Mouse (Mus musculus): Measurements from ENCODE around the gene Elf4. TPM values are rescaled to one million over a fixed set of nuclear protein-coding genes. Genes with fewer than 3 reads are reported as not detected.

Gene Elf4
- polyA plus RNA-seq, 1 experiment from 2014 or later = 1.9 TPM

DNA sequence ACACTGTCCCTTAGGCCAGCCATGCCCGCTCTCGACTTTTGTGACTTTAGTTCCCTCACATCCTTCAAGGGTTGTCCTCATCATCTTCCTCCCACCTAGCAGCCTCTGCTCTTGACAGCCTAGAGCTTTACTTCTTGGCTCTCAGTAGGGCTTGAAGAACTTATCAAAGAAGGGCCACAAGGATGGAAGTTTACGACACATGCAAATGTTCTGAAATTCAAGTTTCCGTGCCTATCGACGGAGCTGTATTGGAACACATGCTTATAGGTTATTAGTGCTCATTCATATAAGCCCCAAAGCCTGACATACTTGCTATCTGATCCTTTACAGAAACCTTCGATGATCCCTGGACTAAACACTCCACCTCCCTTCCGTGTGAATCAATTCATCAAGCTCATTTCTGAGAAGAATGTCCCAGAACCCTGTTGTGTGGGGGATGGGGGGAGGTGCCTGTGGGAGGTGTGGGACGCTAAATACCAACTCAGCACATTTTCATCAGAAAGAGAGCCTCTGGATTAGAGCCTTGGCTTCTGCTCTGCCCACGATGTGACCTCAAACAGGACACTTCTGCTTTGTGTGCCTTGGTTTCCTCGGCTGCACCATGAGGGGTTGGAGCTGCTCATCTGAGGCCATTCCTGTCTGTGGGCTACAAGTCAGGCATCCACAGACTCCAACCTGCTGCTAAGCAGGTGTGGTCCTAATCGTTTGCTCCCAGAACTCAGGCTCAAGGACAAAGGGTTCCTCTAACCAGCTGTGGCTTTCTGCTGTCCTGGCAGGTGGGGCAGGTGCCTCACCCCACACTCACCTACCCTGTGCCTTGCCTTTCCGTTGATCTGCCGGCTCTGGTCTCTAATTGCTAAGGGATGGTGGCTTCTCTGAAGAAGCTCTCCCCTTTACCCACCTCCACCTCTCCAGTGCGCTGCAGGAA, 30.1 kb downstream of the Elf4 start:
- H3K36me3 ChIP-seq (ENCODE audit: control insufficient read depth, insufficient read depth, low read length) = no peaks in the 10 kb centered on the region
- ATAC-seq (ENCODE audit: low FRiP score) (no peak), DNase-seq (ENCODE audit: low spot score) (no peak)
- WGBS = 66% methylated on average over 15 of the region's 15 CpGs
- H3K4me3 ChIP-seq (ENCODE audit: low read depth, low read length) = no peak overlapping the region
- H3K27me3 ChIP-seq (ENCODE audit: control insufficient read depth, insufficient read depth, low read length) = no peaks in the 10 kb centered on the region
- no peaks in the 10 kb centered on the region for H3K4me1 ChIP-seq (replicated peaks; ENCODE audit: control insufficient read depth, insufficient read depth, low read length)
- no peak overlapping the region for H3K9ac ChIP-seq (ENCODE audit: low read depth, low read length)
- H3K9me3 ChIP-seq (ENCODE audit: control insufficient read depth, low read length) = no peaks in the 10 kb centered on the region
- no peak overlapping the region for H3K4me2 ChIP-seq (replicated peaks; ENCODE audit: low read depth, low read length)
- no peak overlapping the region for H3K27ac ChIP-seq (ENCODE audit: low read depth, low read length)

GRCm38 (mm10) chrX:48429538-48429937, 33.4 kb downstream of the Elf4 start:
- Histone ChIP-seq H3K27me3 (ENCODE audit: control insufficient read depth, insufficient read depth, low read length) (no peaks in the 10 kb centered on the region), H3K27ac (ENCODE audit: low read depth, low read length) (no peak overlapping the region), H3K9ac (ENCODE audit: low read depth, low read length) (no peak overlapping the region), H3K4me2 (replicated peaks; ENCODE audit: low read depth, low read length) (no peak overlapping the region), H3K4me3 (ENCODE audit: low read depth, low read length) (no peak overlapping the region), H3K36me3 (ENCODE audit: control insufficient read depth, insufficient read depth, low read length) (no peaks in the 10 kb centered on the region), H3K4me1 (replicated peaks; ENCODE audit: control insufficient read depth, insufficient read depth, low read length) (no peaks in the 10 kb centered on the region), H3K9me3 (ENCODE audit: control insufficient read depth, low read length) (no peaks in the 10 kb centered on the region)
- no peak for ATAC-seq (ENCODE audit: low FRiP score)
- no peak for DNase-seq (ENCODE audit: low spot score)
- WGBS = 36% methylated on average over 6 of the region's 6 CpGs

- H3K4me3 ChIP-seq (ENCODE audit: low read depth, low read length) = no peak overlapping the region
- H3K36me3 ChIP-seq (ENCODE audit: control insufficient read depth, insufficient read depth, low read length) = no peaks in the 10 kb centered on the region
- no peaks in the 10 kb centered on the region for H3K4me1 ChIP-seq (replicated peaks; ENCODE audit: control insufficient read depth, insufficient read depth, low read length)
- H3K27me3 ChIP-seq (ENCODE audit: control insufficient read depth, insufficient read depth, low read length) = no peaks in the 10 kb centered on the region
- DNase-seq (ENCODE audit: low spot score) (no peak), ATAC-seq (ENCODE audit: low FRiP score) (no peak)
- H3K27ac ChIP-seq (ENCODE audit: low read depth, low read length) = no peak overlapping the region
- H3K4me2 ChIP-seq (replicated peaks; ENCODE audit: low read depth, low read length) = no peak overlapping the region
- H3K9me3 ChIP-seq (ENCODE audit: control insufficient read depth, low read length) = no peaks in the 10 kb centered on the region
- no peak overlapping the region for H3K9ac ChIP-seq (ENCODE audit: low read depth, low read length)
Measured at GRCm38 (mm10) chrX:48429100-48429499, 33.8 kb downstream of the Elf4 start.

GRCm38 (mm10) chrX:48428642-48429041, 34.3 kb downstream of the Elf4 start:
- Histone ChIP-seq H3K4me1 (replicated peaks; ENCODE audit: control insufficient read depth, insufficient read depth, low read length) (no peaks in the 10 kb centered on the region), H3K4me2 (replicated peaks; ENCODE audit: low read depth, low read length) (no peak overlapping the region), H3K27ac (ENCODE audit: low read depth, low read length) (no peak overlapping the region), H3K4me3 (ENCODE audit: low read depth, low read length) (no peak overlapping the region), H3K9me3 (ENCODE audit: control insufficient read depth, low read length) (no peaks in the 10 kb centered on the region), H3K9ac (ENCODE audit: low read depth, low read length) (no peak overlapping the region), H3K36me3 (ENCODE audit: control insufficient read depth, insufficient read depth, low read length) (no peaks in the 10 kb centered on the region), H3K27me3 (ENCODE audit: control insufficient read depth, insufficient read depth, low read length) (no peaks in the 10 kb centered on the region)
- DNase-seq (ENCODE audit: low spot score) (no peak), ATAC-seq (ENCODE audit: low FRiP score) (no peak)
- WGBS = 95% methylated on average over 8 of the region's 8 CpGs

DNA sequence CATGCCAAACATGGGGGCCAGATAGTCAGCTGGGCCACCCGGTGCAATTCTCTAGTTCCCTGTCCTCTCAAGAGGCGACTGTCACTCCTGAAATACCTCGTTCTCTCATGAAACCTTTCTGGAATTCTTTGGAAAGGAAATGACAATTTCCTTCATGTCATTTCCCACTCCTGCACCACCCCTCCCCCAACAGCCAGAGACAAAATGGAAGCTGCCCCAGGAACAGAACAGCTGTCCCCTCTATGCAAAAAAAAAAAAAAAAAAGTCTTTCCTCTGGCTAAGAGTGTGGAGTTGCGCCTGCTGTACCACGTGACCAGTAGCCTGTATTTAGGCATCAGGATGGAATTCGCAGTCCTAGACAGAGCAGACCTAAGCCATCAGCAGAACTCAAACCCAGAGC, 34.7 kb downstream of the Elf4 start:
- no peak overlapping the region for H3K4me2 ChIP-seq (replicated peaks; ENCODE audit: low read depth, low read length)
- 85% methylated on average over 6 of the region's 6 CpGs for WGBS
- ATAC-seq (ENCODE audit: low FRiP score) (no peak), DNase-seq (ENCODE audit: low spot score) (no peak)
- H3K9ac ChIP-seq (ENCODE audit: low read depth, low read length) = no peak overlapping the region
- no peak overlapping the region for H3K27ac ChIP-seq (ENCODE audit: low read depth, low read length)
- H3K36me3 ChIP-seq (ENCODE audit: control insufficient read depth, insufficient read depth, low read length) = no peaks in the 10 kb centered on the region
- H3K9me3 ChIP-seq (ENCODE audit: control insufficient read depth, low read length) = no peaks in the 10 kb centered on the region
- H3K27me3 ChIP-seq (ENCODE audit: control insufficient read depth, insufficient read depth, low read length) = no peaks in the 10 kb centered on the region
- H3K4me1 ChIP-seq (replicated peaks; ENCODE audit: control insufficient read depth, insufficient read depth, low read length) = no peaks in the 10 kb centered on the region
- H3K4me3 ChIP-seq (ENCODE audit: low read depth, low read length) = no peak overlapping the region

GRCm38 (mm10) chrX:48425280-48425679, 37.7 kb downstream of the Elf4 start:
- Histone ChIP-seq H3K36me3 (ENCODE audit: control insufficient read depth, insufficient read depth, low read length) (no peaks in the 10 kb centered on the region), H3K4me1 (replicated peaks; ENCODE audit: control insufficient read depth, insufficient read depth, low read length) (no peaks in the 10 kb centered on the region), H3K27ac (ENCODE audit: low read depth, low read length) (no peak overlapping the region), H3K4me3 (ENCODE audit: low read depth, low read length) (no peak overlapping the region), H3K4me2 (replicated peaks; ENCODE audit: low read depth, low read length) (no peak overlapping the region), H3K9ac (ENCODE audit: low read depth, low read length) (no peak overlapping the region), H3K27me3 (ENCODE audit: control insufficient read depth, insufficient read depth, low read length) (no peaks in the 10 kb centered on the region), H3K9me3 (ENCODE audit: control insufficient read depth, low read length) (no peaks in the 10 kb centered on the region)
- no peak for ATAC-seq (ENCODE audit: low FRiP score)
- 76% methylated on average over 6 of the region's 7 CpGs for WGBS
- DNase-seq (ENCODE audit: low spot score) = no peak

GRCm38 (mm10) chrX:48424583-48424982, 38.3 kb downstream of the Elf4 start:
- Histone ChIP-seq H3K27ac (ENCODE audit: low read depth, low read length) (no peak overlapping the region), H3K4me3 (ENCODE audit: low read depth, low read length) (no peak overlapping the region), H3K27me3 (ENCODE audit: control insufficient read depth, insufficient read depth, low read length) (no peaks in the 10 kb centered on the region), H3K9me3 (ENCODE audit: control insufficient read depth, low read length) (no peaks in the 10 kb centered on the region), H3K4me2 (replicated peaks; ENCODE audit: low read depth, low read length) (no peak overlapping the region), H3K36me3 (ENCODE audit: control insufficient read depth, insufficient read depth, low read length) (no peaks in the 10 kb centered on the region), H3K9ac (ENCODE audit: low read depth, low read length) (no peak overlapping the region), H3K4me1 (replicated peaks; ENCODE audit: control insufficient read depth, insufficient read depth, low read length) (no peaks in the 10 kb centered on the region)
- ATAC-seq (ENCODE audit: low FRiP score) (no peak), DNase-seq (ENCODE audit: low spot score) (no peak)
- 30% methylated on average over 3 of the region's 3 CpGs for WGBS

DNA sequence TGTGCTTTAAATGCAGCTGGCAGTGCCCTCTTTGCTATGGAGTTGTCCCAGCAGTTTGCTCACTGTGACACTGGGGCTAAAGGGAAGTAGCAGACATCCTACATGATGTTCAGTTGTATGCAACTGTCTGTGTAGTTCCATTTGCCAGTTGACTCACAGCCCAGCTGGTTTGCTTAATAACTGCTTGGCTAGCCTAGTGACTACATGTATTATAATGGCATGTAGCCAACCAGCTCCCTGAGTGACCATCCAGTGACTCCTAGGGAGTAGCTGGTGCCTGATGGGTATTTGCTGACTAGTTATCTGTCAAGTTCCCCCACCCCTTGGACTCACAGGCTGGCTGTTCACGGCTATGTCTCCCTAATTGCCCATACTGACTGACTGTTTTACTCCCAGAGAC, 39.3 kb downstream of the Elf4 start:
- DNase-seq (ENCODE audit: low spot score) (no peak), ATAC-seq (ENCODE audit: low FRiP score) (no peak)
- Histone ChIP-seq H3K9me3 (ENCODE audit: control insufficient read depth, low read length) (no peaks in the 10 kb centered on the region), H3K36me3 (ENCODE audit: control insufficient read depth, insufficient read depth, low read length) (no peaks in the 10 kb centered on the region), H3K27ac (ENCODE audit: low read depth, low read length) (no peak overlapping the region), H3K27me3 (ENCODE audit: control insufficient read depth, insufficient read depth, low read length) (no peaks in the 10 kb centered on the region), H3K4me2 (replicated peaks; ENCODE audit: low read depth, low read length) (no peak overlapping the region), H3K4me1 (replicated peaks; ENCODE audit: control insufficient read depth, insufficient read depth, low read length) (no peaks in the 10 kb centered on the region), H3K4me3 (ENCODE audit: low read depth, low read length) (no peak overlapping the region), H3K9ac (ENCODE audit: low read depth, low read length) (no peak overlapping the region)
- 80% methylated on average over 1 of the region's 1 CpGs for WGBS

DNA sequence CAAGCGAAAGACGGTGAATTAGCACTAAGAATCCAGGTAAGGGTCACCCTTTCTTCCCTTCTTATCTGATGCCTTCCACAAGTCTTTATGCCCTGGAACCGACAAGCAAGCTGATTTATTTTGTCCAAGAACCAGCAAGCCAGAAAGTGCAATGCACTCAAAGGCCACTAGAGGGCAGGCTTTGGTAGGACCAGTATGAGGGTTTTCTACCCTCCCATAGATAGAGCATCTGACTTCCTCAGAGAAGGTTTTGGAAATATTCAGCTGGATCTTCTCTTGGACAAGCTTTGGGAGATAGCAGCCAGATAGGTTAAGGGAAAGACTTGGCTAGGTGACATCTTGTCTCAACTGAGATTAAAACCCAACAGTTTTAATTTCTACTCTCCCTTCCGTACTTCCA, 39.9 kb downstream of the Elf4 start:
- H3K27ac ChIP-seq (ENCODE audit: low read depth, low read length) = no peak overlapping the region
- DNase-seq (ENCODE audit: low spot score) = peak; percentile 80
- no peaks in the 10 kb centered on the region for H3K36me3 ChIP-seq (ENCODE audit: control insufficient read depth, insufficient read depth, low read length)
- H3K4me2 ChIP-seq (replicated peaks; ENCODE audit: low read depth, low read length) = no peak overlapping the region
- no peaks in the 10 kb centered on the region for H3K27me3 ChIP-seq (ENCODE audit: control insufficient read depth, insufficient read depth, low read length)
- H3K4me1 ChIP-seq (replicated peaks; ENCODE audit: control insufficient read depth, insufficient read depth, low read length) = no peaks in the 10 kb centered on the region
- no peak for ATAC-seq (ENCODE audit: low FRiP score)
- H3K9ac ChIP-seq (ENCODE audit: low read depth, low read length) = no peak overlapping the region
- WGBS = 30% methylated on average over 4 of the region's 4 CpGs
- H3K9me3 ChIP-seq (ENCODE audit: control insufficient read depth, low read length) = no peaks in the 10 kb centered on the region
- H3K4me3 ChIP-seq (ENCODE audit: low read depth, low read length) = no peak overlapping the region

Data from hindbrain, embryonic 11.5 days (tissue).